Mouse (Mus musculus) retina, postnatal 1 day (tissue): Measurements from ENCODE around the gene Dlgap1.

ENCODE experiments used
- DNase-seq: peaks from one replicate; pipeline ENCODE4 v3.0.0-alpha.2; 2012

Dlgap1 gene

GRCm38 (mm10) chr17:69969021-69969815 is at the start of gene Dlgap1:
Gene Dlgap1 (plus strand): TSS chr17:69969073.
- DNase-seq: peak; percentile 89

DNA sequence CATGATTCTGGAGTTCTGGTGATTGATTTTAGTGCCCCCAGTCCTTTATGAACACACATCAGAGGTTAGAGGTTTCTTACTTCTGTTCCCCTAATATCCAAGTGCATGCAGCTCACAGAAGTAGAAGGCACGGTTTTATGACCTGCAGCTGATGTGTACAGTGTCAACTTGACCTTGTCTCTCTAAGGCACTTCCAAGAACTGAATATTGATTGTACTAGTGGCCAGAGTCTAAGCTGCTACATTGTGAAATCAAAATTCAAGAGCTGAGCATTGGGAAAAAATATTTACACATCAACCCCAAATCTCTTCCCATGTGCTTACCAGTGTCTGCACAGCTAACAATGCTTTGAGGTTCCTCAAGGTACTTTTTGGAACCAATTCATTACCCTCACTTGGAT is 13.9 kb upstream of the Dlgap1 start:
- no peak for DNase-seq

DNA sequence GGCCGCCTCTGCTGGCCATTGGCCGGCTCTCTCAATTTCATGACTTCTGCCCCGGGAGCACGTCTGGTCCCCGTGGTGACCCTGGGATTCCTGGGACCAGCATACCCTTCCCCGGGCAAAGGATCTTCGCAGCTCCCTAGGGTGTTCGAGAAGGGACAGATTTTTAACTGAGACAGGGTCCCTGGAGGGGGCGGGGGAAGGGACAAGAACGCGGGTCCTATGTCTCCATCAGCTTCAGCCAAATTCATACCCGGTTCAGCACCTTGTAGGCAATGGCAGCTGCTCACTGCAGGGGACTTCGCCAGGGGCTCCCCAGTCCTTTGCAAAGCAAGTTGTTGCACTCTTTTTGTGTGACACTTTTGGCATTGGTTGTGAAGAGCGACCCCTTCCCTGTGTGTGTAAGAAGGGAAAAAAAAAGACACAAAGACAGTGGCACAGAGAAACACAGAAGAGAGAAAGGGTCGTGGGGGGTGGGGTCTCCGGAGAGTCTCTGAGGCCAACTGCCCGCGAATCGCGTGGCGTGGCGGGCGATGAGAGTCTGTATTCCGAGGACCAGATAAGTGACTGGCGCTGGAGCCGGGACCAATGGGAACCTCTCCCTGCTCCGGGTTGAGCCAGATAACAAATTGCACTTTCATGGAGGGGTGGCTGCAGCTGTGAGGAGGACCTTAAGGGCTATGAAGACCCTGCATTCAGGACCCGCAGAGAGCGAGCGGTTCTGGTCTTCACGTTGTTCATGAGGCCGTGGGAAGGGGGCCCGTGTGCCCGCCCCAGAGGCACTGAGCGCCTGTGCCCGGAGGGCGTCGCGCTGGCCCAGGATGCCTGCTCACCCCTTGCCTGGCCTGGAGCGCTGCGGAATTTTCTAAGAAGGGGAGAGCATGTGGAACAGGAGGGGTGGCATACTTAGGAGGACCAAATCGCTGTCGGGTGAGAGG is 1.2 kb downstream of the Dlgap1 start:
- DNase-seq: peak; percentile 74

DNA sequence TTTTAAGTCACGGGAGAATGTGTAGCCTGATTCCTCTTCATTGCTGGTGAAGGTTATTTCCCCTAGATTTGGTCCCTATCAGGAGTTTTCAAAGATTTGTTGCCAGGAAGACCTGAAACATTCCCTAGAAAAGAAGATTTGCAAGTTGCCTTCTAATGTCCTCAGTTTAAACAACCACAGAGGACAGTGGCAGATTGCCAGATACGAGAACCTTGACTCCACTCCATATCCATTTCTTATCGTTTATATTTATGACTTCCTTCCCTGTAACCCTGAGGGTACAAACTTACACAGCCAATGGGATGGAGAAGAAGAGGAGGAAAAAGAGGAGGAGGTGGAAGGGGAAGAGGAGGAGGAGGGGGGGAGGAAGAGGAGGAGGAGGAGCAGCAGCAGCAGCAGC is 4.2 kb downstream of the Dlgap1 start:
- DNase-seq: no peak

- DNase-seq: no peak
These were observed 5.1 kb downstream of the Dlgap1 start for GRCm38 (mm10) chr17:69973991-69974390.

DNA sequence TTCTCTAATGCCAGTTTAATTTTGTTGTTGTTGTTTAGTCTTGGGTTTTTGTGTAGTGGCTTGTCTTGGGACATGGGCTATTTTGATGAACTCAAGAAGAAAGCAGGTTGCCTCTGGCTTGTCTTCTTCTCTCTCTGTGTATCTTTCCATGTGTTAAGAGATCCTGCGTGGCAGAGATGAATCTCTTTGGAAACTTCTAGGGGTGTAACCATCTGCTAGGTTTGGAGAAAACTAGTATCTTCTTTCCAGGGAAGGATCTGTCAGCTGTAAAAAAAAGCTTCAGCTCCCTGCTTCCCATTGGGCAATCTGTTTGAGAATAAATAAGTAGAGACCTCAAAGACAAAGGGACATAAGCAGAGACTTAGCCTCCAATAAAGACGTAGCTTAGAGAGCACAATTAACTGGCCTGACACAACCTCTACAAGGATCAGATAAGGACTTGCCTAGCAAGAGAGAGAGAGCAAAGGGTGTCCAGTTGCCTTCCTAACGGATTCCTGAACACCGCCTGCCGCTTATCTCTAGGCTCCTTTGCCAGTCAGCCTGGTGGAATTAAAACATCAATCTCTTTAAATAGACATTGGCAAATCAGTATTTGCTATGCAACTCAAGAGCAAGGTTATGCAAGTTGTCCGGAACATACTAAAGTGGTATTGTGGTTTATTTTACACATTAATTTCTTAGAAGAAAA is 13.5 kb downstream of the Dlgap1 start:
- no peak for DNase-seq

- DNase-seq: no peak
These were observed 27.5 kb downstream of the Dlgap1 start for GRCm38 (mm10) chr17:69996406-69996805.

- DNase-seq: no peak
These were observed 33.2 kb downstream of the Dlgap1 start for GRCm38 (mm10) chr17:70002026-70002425.

DNA sequence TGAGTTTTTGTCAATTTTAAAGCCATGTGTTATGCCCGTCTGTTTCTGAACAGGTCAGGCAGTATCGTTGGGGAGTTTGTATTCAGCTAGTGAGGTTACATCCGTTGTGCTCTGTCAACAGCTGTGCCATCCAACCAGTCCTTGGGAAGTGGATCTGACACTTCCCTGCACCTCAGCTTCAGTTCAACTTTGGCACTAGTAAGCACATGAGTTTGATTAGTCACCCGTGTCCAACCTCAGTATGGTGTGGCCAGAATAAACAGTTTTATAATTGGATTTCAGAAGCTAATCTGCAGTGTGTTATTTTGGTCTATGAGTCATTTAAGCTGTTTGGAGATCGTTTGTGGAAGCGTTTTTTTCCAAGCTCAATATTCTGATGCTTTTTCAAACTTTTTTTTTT is 35.8 kb downstream of the Dlgap1 start:
- DNase-seq: peak; percentile 6

DNA sequence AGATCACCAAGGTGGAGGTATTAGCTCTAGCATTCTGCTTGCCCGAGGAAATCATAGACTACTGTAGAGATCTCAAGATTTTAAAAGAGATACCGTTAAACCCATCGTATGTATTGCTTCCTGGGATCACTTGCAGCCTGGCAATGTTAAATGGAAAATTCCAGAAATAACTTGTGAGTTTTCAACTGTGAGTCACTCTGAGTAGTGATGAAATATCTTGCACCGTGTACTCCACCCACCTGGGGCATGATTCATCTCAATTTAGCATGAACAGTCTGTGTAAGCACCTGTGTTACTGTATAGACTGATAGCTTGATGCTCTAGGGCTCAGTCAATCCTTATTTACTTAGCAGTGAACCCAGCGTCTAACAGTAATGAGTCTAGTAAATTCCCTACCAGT is 38.7 kb downstream of the Dlgap1 start:
- no peak for DNase-seq

- no peak for DNase-seq
These were observed 47.6 kb downstream of the Dlgap1 start for GRCm38 (mm10) chr17:70016511-70016910.

DNA sequence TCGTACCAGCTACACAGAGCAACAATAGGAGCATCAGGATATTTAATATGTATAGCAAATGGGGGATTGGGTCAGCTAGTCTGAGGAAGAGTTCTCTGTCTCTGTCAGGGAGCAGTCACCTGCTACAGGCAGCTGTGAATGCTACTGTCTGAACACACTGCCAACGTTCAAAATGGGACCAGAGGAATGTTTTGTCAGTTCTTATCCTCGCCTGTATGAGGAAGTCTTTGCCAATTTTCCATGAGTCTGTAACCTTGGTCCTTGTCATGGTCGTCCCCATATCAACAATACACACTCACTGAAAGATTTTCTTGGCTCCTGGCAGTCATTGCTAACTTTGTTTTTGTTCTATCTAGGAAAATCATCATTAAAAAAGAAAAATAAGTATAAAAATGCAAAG is 51.5 kb downstream of the Dlgap1 start:
- no peak for DNase-seq

DNA sequence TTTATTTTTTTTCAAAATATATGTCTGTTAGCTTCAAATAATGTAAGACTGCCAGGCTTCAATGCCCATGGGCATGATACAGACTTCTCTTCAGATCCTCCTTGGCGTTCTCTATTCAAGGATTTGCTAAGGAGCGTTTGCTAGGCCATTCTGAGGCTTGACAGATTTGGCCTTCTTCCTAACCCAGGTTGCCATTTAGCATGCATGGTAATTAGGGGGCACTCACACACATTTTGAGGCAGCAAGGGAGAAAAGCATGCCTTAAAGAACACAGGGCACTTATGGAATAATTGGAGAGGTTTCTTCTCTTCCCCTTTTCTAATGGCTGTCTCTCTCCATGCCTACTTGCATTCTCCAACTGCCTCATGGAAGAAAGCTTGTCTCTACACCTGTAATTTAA is 53.7 kb downstream of the Dlgap1 start:
- DNase-seq: no peak

GRCm38 (mm10) chr17:70034862-70035261 is 66.0 kb downstream of the Dlgap1 start:
- no peak for DNase-seq

DNA sequence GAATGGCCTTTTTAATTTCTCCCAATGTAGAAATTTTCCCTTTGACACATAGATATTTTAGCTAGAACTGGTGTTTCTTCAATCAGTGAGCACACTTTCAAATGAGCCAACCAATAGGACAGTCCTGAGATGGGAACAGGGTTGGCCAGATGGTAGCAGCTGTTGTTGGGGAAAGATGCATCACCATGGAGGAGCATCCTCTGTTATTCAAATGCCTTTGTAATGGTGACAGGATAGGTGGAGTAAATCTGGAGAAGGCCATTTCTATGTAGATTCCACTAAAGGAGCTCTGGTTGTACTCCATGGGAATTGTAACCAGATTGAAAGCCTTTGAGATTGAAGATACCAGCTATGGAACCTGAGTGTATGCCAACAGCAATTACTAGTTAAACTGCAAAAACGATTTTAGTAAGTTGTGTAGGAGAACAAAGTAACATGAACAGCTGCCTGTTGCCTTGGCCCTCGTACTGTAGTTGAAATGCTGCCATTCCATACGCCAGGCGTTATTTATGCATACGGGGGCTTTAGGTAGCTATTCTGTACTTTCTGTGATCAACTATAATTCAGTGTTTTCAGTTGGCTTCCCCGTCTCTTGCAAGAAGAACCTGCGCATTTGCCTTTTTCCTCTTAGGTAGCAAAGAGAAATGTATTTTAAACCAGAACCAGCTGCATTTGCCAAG is 72.0 kb downstream of the Dlgap1 start:
- no peak for DNase-seq

DNA sequence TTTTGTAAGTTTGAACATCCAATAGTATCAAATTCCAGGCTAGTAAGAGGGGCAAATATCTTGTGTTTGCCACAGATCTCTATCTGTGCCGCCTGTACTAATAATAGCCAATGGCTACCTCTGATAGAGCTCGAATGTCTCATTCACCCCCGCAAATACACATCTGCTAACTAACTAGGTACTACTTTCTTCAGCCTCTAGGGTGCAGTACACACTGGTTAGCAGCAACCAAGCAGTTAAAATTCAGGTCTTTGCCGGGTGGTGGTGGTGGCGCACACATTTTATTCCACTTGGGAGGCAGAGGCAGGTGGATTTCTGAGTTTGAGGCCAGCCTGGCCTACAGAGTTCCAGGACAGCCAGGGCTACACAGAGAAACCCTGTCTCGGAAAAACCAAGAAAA is 99.4 kb downstream of the Dlgap1 start:
- DNase-seq: no peak

GRCm38 (mm10) chr17:70072066-70072465 is 103.2 kb downstream of the Dlgap1 start:
- peak; percentile 87 for DNase-seq

DNA sequence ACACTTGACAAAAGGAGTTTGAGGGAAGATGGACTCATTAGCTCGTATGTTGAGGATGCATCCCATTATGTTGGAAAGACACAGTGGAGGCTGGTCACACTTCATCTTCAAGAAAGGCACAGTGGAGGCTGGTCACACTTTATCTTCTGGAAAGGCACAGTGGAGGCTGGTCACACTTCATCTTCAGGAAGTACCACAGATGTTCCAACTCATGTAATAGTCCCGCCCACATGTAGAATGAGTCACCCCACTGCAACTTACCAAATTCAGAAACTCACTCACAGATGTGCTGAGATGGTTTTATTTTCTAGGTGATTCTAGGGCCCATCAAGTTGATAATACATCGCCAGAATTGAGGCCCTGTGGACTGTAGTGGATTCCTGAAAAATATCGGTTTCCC is 119.3 kb downstream of the Dlgap1 start:
- DNase-seq: no peak

DNA sequence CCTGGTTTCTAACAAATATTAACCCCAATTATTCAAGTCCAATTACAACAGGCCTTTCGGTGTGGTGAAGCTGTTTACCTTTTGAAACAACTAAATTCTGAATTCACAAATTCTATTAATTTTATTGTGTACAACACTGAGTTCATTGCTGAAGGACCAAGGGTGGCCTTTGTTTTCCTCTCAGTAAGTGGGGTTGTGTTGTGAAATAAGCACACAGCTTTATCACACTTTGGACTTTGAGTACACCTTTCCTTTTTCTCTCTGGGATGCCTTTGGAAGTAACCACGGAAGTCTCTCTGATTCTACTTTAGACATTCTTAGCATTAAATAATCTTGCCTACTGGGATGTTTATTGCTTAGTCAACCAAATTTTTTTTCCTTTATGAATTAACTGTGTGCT is 121.9 kb downstream of the Dlgap1 start:
- no peak for DNase-seq

- DNase-seq: no peak
These were observed 160.3 kb downstream of the Dlgap1 start for GRCm38 (mm10) chr17:70129151-70129550.

DNA sequence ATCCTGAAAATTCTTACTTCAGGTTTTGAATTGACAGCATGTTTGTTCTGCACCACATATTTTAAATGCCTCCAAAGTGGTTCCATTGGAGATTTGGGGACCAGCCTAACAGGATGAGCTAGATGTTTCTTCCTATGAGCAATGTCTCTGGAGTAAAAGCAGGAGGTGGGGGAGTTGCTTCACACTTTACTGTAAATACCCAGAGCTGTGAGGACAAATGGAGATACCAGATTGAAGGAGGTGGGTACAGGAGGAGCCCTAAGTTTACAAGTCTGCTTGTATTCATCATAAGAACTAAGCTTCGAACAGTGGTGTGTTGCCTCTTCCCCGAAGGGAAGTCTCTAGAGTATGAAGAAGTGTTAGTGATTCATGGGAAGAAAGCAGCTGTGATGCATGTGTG is 201.0 kb downstream of the Dlgap1 start:
- DNase-seq: no peak

GRCm38 (mm10) chr17:70172500-70173036 is 203.7 kb downstream of the Dlgap1 start:
- peak; percentile 71 for DNase-seq

- no peak for DNase-seq
These were observed 205.0 kb downstream of the Dlgap1 start for GRCm38 (mm10) chr17:70173916-70174315.
